Mouse (Mus musculus) cerebellum, postnatal 4 days (tissue): ENCODE measurements around the gene Hip1r.
A peak's percentile ranks its signal among the peaks of the same experiment; 100 is the strongest.

ENCODE experiments used
- DNase-seq, 2 experiments: peaks; one replicate each; pipeline ENCODE4 v3.0.0; 2022; ENCODE audit warnings: low spot score in 2 of 2, mixed read lengths in 1 of 2

The Hip1r gene

GRCm38 (mm10) chr5:123974179-123974485 lies 704 bp downstream of the Hip1r start:
- DNase-seq: no peak

DNA sequence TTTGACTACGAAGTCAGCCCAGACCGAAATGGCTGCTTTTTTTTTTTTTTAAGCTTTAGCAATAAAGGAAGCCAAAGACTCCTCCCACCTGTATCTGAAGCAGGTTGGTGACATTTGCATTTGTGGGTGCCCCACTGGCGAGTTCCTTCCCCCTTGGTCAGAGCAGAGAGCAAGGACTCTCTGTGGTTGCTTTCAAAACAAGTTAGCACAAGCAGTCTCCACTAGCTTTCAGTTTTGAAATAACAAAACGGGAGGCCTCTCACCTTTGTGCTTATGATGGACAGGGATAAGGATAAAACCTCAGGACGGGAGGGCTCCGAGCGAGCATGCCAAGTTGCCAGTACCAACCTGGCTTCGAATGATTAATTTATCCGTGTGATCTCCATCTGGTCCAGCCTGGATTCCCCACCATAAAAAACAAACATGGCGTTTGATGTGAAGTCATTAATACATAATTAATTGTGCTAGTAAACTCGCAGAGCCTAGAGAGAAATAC lies 1.2 kb downstream of the Hip1r start:
- DNase-seq: no peak

- no peak for DNase-seq
These were observed 2.3 kb downstream of the Hip1r start for GRCm38 (mm10) chr5:123975668-123976180.

- DNase-seq: no peak
These were observed 3.8 kb downstream of the Hip1r start for GRCm38 (mm10) chr5:123977231-123977630.

DNA sequence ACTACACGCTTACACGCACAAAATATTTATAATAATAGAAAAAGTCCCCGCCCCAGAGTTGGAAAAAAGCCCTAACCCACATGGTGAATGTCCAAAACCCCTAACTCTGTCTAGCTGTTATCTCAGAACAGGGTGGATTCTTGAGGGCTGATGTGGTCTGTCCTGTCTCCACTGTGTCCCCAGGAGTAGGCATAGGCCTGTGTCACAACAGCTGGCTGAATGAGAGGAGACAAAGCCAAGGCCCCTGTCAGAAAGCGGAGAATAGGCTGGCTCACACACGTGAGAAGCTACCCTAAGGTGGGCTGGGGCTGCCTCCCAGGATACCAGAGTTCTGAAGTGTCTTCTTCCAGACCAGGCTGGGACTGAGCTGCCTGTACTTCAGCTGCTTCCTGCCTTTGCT lies 4.7 kb downstream of the Hip1r start:
- DNase-seq: no peak

GRCm38 (mm10) chr5:123979221-123979979 lies 6.0 kb downstream of the Hip1r start:
- DNase-seq: no peak

- DNase-seq: no peak
These were observed 6.5 kb downstream of the Hip1r start for GRCm38 (mm10) chr5:123979980-123980369.

DNA sequence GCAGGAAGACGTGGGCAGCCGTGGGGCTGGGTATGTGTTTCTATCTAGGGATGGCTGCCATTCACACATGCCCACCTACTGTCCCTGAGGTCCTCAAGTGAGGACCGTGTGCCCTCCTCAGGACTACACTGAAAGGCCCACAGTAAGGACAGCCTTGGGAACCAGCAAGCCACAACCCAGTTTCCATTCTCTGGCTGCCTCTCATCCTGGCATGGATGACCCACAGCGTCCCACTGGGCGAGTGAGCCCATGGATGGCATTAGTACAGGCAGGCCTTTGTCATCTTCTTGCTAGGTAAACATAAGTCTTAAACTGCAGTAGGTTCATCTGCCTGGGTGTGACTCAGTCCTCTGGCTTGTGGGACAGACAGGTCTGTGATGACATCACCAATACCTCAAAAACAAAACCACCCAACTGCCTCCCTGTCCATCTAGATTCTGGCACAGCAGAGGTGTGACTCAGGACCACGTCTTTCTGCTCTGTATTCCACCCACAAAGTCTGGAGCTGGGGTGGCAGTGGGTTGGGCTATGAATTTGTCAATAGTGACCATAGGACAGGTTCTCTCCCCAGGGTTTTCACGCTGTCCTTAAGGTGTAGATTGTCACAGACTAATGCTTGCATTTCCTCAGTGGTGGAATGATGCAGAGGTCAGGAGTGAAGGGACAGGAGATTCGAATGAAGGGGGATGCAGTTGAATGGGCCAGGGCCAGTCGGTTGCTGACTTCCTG lies 7.3 kb downstream of the Hip1r start:
- no peak for DNase-seq

DNA sequence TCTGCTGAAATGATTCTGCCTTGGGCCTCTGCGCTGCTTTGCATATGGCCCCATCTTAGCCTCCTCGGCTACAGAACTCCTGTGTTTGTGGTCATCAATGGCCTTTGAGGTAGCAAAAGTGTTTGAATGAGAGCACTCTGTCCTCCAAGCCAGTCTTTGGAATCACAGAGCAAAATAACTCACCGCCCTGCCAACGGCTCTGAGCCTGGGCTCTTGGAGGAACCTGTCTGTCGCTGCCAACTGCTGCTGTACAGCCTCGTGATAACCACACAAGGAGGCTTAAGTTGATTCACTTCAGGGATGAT lies 7.8 kb downstream of the Hip1r start:
- peak in 1 of 2 experiments; percentile 18 for DNase-seq

GRCm38 (mm10) chr5:123982838-123983237 lies 9.4 kb downstream of the Hip1r start:
- DNase-seq: no peak

GRCm38 (mm10) chr5:123985434-123985833 lies 12.0 kb downstream of the Hip1r start:
- DNase-seq: peak in 1 of 2 experiments; percentile 18

DNA sequence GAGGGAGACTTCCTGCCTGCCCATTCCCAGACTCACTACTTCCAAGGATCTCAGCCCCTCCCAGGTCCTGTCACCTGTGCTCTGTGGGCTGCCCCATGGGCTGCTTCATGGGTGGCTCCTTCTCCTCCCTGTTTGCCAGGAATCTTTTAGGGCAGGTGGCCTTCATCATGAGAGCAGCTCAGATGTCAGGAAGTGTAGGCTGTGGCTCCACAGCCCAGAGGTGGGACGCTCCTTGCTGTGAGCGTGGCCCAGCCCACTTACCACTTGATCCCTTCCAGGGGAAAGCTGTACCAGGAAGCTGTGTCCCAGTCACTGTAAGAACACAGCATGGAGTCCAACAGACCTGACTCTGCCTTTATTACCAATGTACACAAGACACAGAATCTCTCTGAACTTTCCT lies 13.5 kb downstream of the Hip1r start:
- DNase-seq: peak in 1 of 2 experiments; percentile 17

DNA sequence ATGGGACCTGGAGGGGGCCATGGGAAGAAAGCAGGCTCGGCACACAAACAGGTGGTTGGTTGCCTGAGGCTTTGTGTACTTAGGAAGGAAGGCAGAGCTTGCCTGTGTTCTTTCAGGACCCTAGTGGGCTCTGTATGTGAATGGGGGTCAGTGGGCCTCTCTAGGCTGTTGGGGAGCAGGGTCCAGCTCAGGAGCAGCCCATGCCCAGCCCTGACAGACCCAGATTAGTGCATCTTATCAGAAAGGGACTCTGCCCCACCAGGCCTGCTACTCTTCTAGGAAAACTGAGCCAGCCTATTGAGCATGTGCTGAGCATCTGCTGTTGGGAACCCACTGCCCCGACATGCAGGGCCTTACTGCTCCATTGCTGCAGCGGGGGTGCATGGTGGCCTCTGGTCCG lies 14.1 kb downstream of the Hip1r start:
- peak in 1 of 2 experiments; percentile 17 for DNase-seq

GRCm38 (mm10) chr5:123989941-123990885 lies 16.8 kb downstream of the Hip1r start:
- DNase-seq: peak in 1 of 2 experiments; percentile 18

GRCm38 (mm10) chr5:123991321-123991720 lies 17.9 kb downstream of the Hip1r start:
- DNase-seq: no peak

GRCm38 (mm10) chr5:123992193-123992637 lies 18.8 kb downstream of the Hip1r start:
- no peak for DNase-seq

GRCm38 (mm10) chr5:123992794-123993193 lies 19.4 kb downstream of the Hip1r start:
- peak; percentile 89 to 95 for DNase-seq

GRCm38 (mm10) chr5:123993263-123994036 lies 20.0 kb downstream of the Hip1r start:
- peak; percentile 85 to 99 for DNase-seq

DNA sequence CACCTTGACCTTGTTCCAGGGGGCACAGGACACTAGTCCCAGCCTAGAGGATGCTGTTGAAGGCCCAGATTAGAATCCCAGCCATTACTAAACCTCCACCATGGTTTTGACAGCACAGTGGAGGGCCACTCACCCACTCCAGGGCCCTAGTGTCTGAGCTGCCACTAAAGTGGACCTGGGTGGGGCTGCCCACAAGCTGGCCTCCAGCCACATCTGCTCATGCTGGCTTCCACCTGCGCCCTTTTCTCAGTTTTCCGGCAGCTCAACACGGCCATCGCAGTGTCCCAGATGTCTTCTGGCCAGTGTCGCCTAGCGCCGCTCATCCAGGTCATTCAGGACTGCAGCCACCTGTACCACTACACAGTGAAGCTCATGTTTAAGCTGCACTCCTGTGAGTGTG lies 21.0 kb downstream of the Hip1r start:
- DNase-seq: no peak

- DNase-seq: no peak
These were observed 22.0 kb downstream of the Hip1r start for GRCm38 (mm10) chr5:123995388-123995787.

- no peak for DNase-seq
These were observed 22.8 kb downstream of the Hip1r start for GRCm38 (mm10) chr5:123996194-123996593.
